Mouse (Mus musculus): ENCODE results near the gene Lrrc57. TPM values are rescaled to one million over a fixed set of nuclear protein-coding genes. Genes with fewer than 3 reads are reported as not detected.

Gene Lrrc57
- polyA plus RNA-seq, 1 experiment from 2014 or later = 30.0 TPM

DNA sequence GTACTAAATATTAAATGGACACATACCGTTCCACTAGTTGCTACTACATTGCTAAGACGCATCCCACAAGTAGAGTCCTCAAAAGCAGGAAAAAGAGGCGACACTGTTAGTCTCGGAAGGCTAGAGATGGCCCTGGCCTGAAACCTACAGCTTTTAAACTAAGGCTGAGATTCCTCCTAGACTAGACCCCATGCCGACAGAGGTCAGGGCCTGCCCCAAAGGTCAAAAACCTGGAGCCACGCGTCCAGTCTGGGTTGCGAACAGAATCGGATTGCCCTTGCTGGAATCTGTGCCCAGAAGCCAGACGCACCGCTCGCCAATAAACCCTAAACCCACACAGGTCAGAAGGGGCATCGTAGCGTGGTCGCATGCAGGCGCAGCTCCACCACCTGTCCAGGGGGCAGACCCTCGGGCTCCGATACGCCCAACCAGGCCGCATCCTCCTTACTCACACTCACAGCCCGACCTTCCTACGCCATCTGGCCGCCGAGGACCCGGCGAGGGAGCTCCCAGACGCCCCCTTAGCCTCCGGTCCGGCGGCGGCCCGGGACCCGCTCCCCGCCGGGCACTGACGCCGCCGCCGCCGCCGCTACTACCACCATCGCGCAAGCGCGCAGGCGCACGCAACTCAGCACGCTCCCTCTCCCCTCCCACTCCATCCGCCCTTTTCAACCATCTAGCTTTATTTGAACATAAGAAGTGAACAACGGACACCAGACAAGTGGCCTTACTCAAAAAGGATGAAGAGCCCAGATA, 45.9 kb downstream of the Lrrc57 start, which contains the start of gene Zfp106:
Gene Zfp106, minus strand, starts transcription at position 609 of the 756 bp plus-strand sequence.
- peaks cover 23% of the 10 kb centered on the region for H3K4me1 ChIP-seq (ENCODE audit: control insufficient read depth, insufficient read depth, low read length)
- no peaks in the 10 kb centered on the region for H3K27me3 ChIP-seq (ENCODE audit: control insufficient read depth, insufficient read depth, low read depth, low read length)
- peak; percentile 91 for ATAC-seq
- peak within 1 kb of the TSS; percentile 96 for H3K9ac ChIP-seq (ENCODE audit: low read depth, low read length)
- no peaks in the 10 kb centered on the region for H3K9me3 ChIP-seq (replicated peaks; ENCODE audit: control insufficient read depth, low read length, poor library complexity, severe bottlenecking)
- peak within 1 kb of the TSS; percentile 93 for H3K4me3 ChIP-seq (ENCODE audit: low read depth, low read length)
- H3K27ac ChIP-seq (ENCODE audit: low read length) = peak within 1 kb of the TSS; percentile 81
- H3K36me3 ChIP-seq (ENCODE audit: control insufficient read depth, insufficient read depth, low read length) = no peaks in the 10 kb centered on the region
- peak within 1 kb of the TSS; percentile 79 for H3K4me2 ChIP-seq (ENCODE audit: low read length)
- under 1% methylated on average over 48 of the region's 50 CpGs for WGBS

DNA sequence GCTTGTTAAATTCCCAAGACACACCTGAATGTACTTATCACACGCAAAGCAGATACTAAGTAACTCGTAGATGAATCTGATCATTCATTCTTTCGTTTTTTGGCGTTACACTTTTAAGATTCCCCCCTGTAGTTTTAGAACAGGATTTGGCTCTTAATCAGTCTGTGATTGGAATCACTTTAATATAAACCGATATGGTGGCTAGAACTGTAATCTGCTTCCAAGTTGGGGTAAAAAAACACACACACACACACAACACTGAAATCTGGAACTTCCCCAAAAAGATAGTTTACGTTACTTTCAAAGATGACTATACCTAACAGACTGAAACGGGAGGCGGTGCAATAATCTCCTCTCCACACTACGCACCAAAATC, 46.5 kb downstream of the Lrrc57 start:
- Histone ChIP-seq H3K4me1 (ENCODE audit: control insufficient read depth, insufficient read depth, low read length) (peaks cover 18% of the 10 kb centered on the region), H3K9me3 (replicated peaks; ENCODE audit: control insufficient read depth, low read length, poor library complexity, severe bottlenecking) (no peaks in the 10 kb centered on the region), H3K9ac (ENCODE audit: low read depth, low read length) (peak overlapping the region; percentile 96), H3K27ac (ENCODE audit: low read length) (no peak overlapping the region; the same call in 1 of the 2 replicates), H3K4me3 (ENCODE audit: low read depth, low read length) (peak overlapping the region; percentile 93), H3K4me2 (ENCODE audit: low read length) (peak overlapping the region; percentile 79), H3K36me3 (ENCODE audit: control insufficient read depth, insufficient read depth, low read length) (no peaks in the 10 kb centered on the region), H3K27me3 (ENCODE audit: control insufficient read depth, insufficient read depth, low read depth, low read length) (no peaks in the 10 kb centered on the region)
- ATAC-seq = no peak
- WGBS = 21% methylated on average over 9 of the region's 9 CpGs

GRCm38 (mm10) chr2:120561524-120561923, 47.8 kb downstream of the Lrrc57 start:
- WGBS = 100% methylated on average over 1 of the region's 1 CpGs
- peaks cover 13% of the 10 kb centered on the region for H3K4me1 ChIP-seq (ENCODE audit: control insufficient read depth, insufficient read depth, low read length)
- H3K4me2 ChIP-seq (ENCODE audit: low read length) = no peak overlapping the region
- H3K27ac ChIP-seq (ENCODE audit: low read length) = no peak overlapping the region
- H3K4me3 ChIP-seq (ENCODE audit: low read depth, low read length) = no peak overlapping the region
- H3K27me3 ChIP-seq (ENCODE audit: control insufficient read depth, insufficient read depth, low read depth, low read length) = no peaks in the 10 kb centered on the region
- H3K9me3 ChIP-seq (replicated peaks; ENCODE audit: control insufficient read depth, low read length, poor library complexity, severe bottlenecking) = no peaks in the 10 kb centered on the region
- H3K9ac ChIP-seq (ENCODE audit: low read depth, low read length) = no peak overlapping the region
- ATAC-seq = no peak
- no peaks in the 10 kb centered on the region for H3K36me3 ChIP-seq (ENCODE audit: control insufficient read depth, insufficient read depth, low read length)

DNA sequence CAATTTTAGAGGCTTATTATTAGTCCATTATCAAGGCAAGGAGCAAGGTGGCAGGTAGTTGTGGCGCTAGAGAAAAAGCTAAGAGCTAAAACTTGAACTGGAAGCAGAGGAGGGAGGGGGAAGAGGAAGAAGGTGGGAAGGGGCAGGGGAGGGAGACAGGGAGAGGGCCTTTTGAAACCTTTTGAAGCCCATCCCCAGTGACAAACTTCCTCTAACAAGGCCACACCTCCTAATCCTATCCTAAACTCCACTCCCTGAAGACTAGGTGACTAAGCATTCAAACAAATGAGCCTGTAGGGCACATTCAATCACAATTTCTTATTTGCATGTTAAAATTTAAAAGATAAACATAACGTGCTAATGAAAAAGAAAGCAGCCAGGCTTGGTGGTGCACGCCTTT, 50.5 kb downstream of the Lrrc57 start:
- ATAC-seq = no peak
- H3K4me2 ChIP-seq (ENCODE audit: low read length) = no peak overlapping the region
- H3K36me3 ChIP-seq (ENCODE audit: control insufficient read depth, insufficient read depth, low read length) = no peaks in the 10 kb centered on the region
- no peak overlapping the region for H3K9ac ChIP-seq (ENCODE audit: low read depth, low read length)
- H3K4me1 ChIP-seq (ENCODE audit: control insufficient read depth, insufficient read depth, low read length) = peaks cover 13% of the 10 kb centered on the region
- no peak overlapping the region for H3K4me3 ChIP-seq (ENCODE audit: low read depth, low read length)
- H3K27ac ChIP-seq (ENCODE audit: low read length) = no peak overlapping the region
- whole genome bisulfite sequencing = 87% methylated on average over 3 of the region's 3 CpGs
- no peaks in the 10 kb centered on the region for H3K27me3 ChIP-seq (ENCODE audit: control insufficient read depth, insufficient read depth, low read depth, low read length)
- H3K9me3 ChIP-seq (replicated peaks; ENCODE audit: control insufficient read depth, low read length, poor library complexity, severe bottlenecking) = no peaks in the 10 kb centered on the region

DNA sequence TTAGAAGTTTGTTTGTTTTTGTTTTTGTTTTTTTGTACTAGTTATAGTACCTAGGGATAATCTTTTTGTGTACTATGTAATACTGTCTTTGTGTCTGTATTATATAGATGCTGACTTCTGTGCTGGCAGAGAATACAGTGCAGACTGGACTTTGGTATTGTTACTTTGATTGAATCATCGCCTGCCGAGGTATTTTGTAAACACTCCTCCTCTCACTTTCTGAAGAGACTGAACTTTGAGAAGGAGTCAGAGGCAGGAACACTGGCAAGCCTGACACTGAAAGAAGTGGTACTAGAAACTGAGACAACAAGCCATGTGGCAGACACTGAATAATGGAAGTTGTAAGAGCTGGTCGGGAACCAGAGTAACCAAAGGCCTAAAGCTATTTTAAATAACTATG, 52.5 kb downstream of the Lrrc57 start:
- 73% methylated on average over 3 of the region's 3 CpGs for WGBS
- H3K9me3 ChIP-seq (replicated peaks; ENCODE audit: control insufficient read depth, low read length, poor library complexity, severe bottlenecking) = no peaks in the 10 kb centered on the region
- peaks cover 7% of the 10 kb centered on the region for H3K36me3 ChIP-seq (ENCODE audit: control insufficient read depth, insufficient read depth, low read length)
- H3K4me1 ChIP-seq (ENCODE audit: control insufficient read depth, insufficient read depth, low read length) = peaks cover 2% of the 10 kb centered on the region; the same call in 1 of the 2 replicates
- H3K27ac ChIP-seq (ENCODE audit: low read length) = no peak overlapping the region
- no peak overlapping the region for H3K4me2 ChIP-seq (ENCODE audit: low read length)
- no peak overlapping the region for H3K9ac ChIP-seq (ENCODE audit: low read depth, low read length)
- no peaks in the 10 kb centered on the region for H3K27me3 ChIP-seq (ENCODE audit: control insufficient read depth, insufficient read depth, low read depth, low read length)
- ATAC-seq = no peak
- no peak overlapping the region for H3K4me3 ChIP-seq (ENCODE audit: low read depth, low read length)

Other genes with a start within 250 kb of the Lrrc57 start
- 8.6 and 9.8 TPM in 2 replicates for gene Ganc, start 205.6 kb downstream of the Lrrc57 start, polyA plus RNA-seq (2015; fragmentation: Nextera tagmentation; extraction: Ambion mirVana)
- gene Tmem87a, start 205.4 kb downstream of the Lrrc57 start, polyA plus RNA-seq (2015; fragmentation: Nextera tagmentation; extraction: Ambion mirVana) = 5.6 and 6.8 TPM in 2 replicates
- 0.53 and 1.1 TPM in 2 replicates for gene Capn3, start 153.5 kb downstream of the Lrrc57 start, polyA plus RNA-seq (2015; fragmentation: Nextera tagmentation; extraction: Ambion mirVana)
- gene Zfp106, start 45.7 kb downstream of the Lrrc57 start, polyA plus RNA-seq (2015; fragmentation: Nextera tagmentation; extraction: Ambion mirVana) = 33.6 and 33.7 TPM in 2 replicates
- gene Snap23, start 41.8 kb downstream of the Lrrc57 start, polyA plus RNA-seq (2015; fragmentation: Nextera tagmentation; extraction: Ambion mirVana) = 15.0 and 17.2 TPM in 2 replicates
- 25.0 and 26.6 TPM in 2 replicates for gene Haus2, start 137 bp downstream of the Lrrc57 start, polyA plus RNA-seq (2015; fragmentation: Nextera tagmentation; extraction: Ambion mirVana)
- 3.5 and 4.3 TPM in 2 replicates for gene Stard9, start 19.6 kb upstream of the Lrrc57 start, polyA plus RNA-seq (2015; fragmentation: Nextera tagmentation; extraction: Ambion mirVana)
- 5.2 and 6.0 TPM in 2 replicates for gene Cdan1, start 240.6 kb upstream of the Lrrc57 start, polyA plus RNA-seq (2015; fragmentation: Nextera tagmentation; extraction: Ambion mirVana)
- 11.1 and 12.4 TPM in 2 replicates for gene Ttbk2, start 241.1 kb upstream of the Lrrc57 start, polyA plus RNA-seq (2015; fragmentation: Nextera tagmentation; extraction: Ambion mirVana)